Mouse (Mus musculus) liver (tissue): Measurements from ENCODE around the gene Dkkl1.

ENCODE experiments used
- DNase-seq: peaks from one replicate; pipeline ENCODE4 v3.0.0-alpha.2; 2020; ENCODE audit warnings: mixed read lengths

Gene Dkkl1

GRCm38 (mm10) chr7:45165701-45166100 lies 46.2 kb downstream of the Dkkl1 start:
- no peak for DNase-seq

- no peak for DNase-seq
Observed at GRCm38 (mm10) chr7:45164833-45165232, 47.1 kb downstream of the Dkkl1 start.

- DNase-seq: peak; percentile 62
Observed at GRCm38 (mm10) chr7:45163735-45164490, 48.0 kb downstream of the Dkkl1 start, which contains the start of gene Slc17a7. Gene Slc17a7, plus strand, starts transcription at chr7:45163949.

GRCm38 (mm10) chr7:45162996-45163615 lies 48.8 kb downstream of the Dkkl1 start:
- DNase-seq: no peak

GRCm38 (mm10) chr7:45162551-45162950 lies 49.4 kb downstream of the Dkkl1 start:
- no peak for DNase-seq

- DNase-seq: peak; percentile 84
Observed at GRCm38 (mm10) chr7:45161612-45162473, 50.1 kb downstream of the Dkkl1 start.

- no peak for DNase-seq
Observed at GRCm38 (mm10) chr7:45160866-45161265, 51.1 kb downstream of the Dkkl1 start.

- no peak for DNase-seq
Observed at GRCm38 (mm10) chr7:45160316-45160800, 51.6 kb downstream of the Dkkl1 start.

- no peak for DNase-seq
Observed at GRCm38 (mm10) chr7:45158991-45159390, 53.0 kb downstream of the Dkkl1 start.
